Mouse (Mus musculus) ES-Bruce4 (cell line): ENCODE results near the gene Cd160. TPM values are rescaled to one million over a fixed set of nuclear protein-coding genes. Genes with fewer than 3 reads are reported as not detected.
A peak's percentile ranks its signal among the peaks of the same experiment; 100 is the strongest.

ENCODE experiments used
- H3K27ac ChIP-seq: 2 replicates; pipeline ENCODE4 v1.5.1; 2012; ENCODE audit warnings: low read length, inconsistent platforms; ENCODE audit not compliant: insufficient read depth
- H3K27me3 ChIP-seq: 2 replicates; pipeline ENCODE4 v1.6.1; 2012; ENCODE audit warnings: mild to moderate bottlenecking, low read length, inconsistent platforms; ENCODE audit not compliant: control insufficient read depth, poor library complexity, insufficient read depth, severe bottlenecking
- H3K36me3 ChIP-seq: 2 replicates; pipeline ENCODE4 v1.6.1; 2012; ENCODE audit warnings: inconsistent platforms, mild to moderate bottlenecking, low read length, moderate library complexity; ENCODE audit not compliant: control insufficient read depth, poor library complexity, insufficient read depth, severe bottlenecking
- H3K4me1 ChIP-seq: one replicate; pipeline ENCODE4 v1.8.1; 2011; ENCODE audit warnings: low read length; ENCODE audit not compliant: control insufficient read depth, insufficient read depth
- H3K4me3 ChIP-seq: 2 replicates; pipeline ENCODE4 v1.5.1; 2011; ENCODE audit warnings: low read depth, mild to moderate bottlenecking, low read length
- H3K9ac ChIP-seq: 2 replicates; pipeline ENCODE4 v1.6.1; 2012; ENCODE audit warnings: low read depth, mild to moderate bottlenecking, inconsistent platforms; ENCODE audit not compliant: poor library complexity, severe bottlenecking
- H3K9me3 ChIP-seq: replicated peaks from 2 replicates; pipeline ENCODE4 v1.6.1; 2012; ENCODE audit warnings: mild to moderate bottlenecking, low read length, inconsistent platforms; ENCODE audit not compliant: control insufficient read depth, poor library complexity, insufficient read depth, severe bottlenecking
- CTCF ChIP-seq: IDR thresholded peaks from one replicate; pipeline ENCODE4 v1.8.1; 2011; ENCODE audit warnings: low read depth, low read length
- EP300 ChIP-seq: IDR thresholded peaks from 2 replicates; pipeline ENCODE4 v1.6.1; 2011; ENCODE audit warnings: low read depth, low read length; ENCODE audit not compliant: insufficient read depth
- POLR2A ChIP-seq: IDR thresholded peaks from one replicate; pipeline ENCODE4 v1.8.1; 2011; ENCODE audit warnings: low read length; ENCODE audit not compliant: insufficient read depth
- polyA plus RNA-seq: library from polyadenylated mRNA; stranded (reverse); fragments of >200 nt; gene quantifications from 2 replicates; pipeline ENCODE4 v1.2.4, GENCODE M21; 2011; ENCODE audit warnings: low read depth; ENCODE audit not compliant: missing spikeins, insufficient read depth, insufficient read length

Gene Cd160
- polyA plus RNA-seq, 1 experiment = not detected

DNA sequence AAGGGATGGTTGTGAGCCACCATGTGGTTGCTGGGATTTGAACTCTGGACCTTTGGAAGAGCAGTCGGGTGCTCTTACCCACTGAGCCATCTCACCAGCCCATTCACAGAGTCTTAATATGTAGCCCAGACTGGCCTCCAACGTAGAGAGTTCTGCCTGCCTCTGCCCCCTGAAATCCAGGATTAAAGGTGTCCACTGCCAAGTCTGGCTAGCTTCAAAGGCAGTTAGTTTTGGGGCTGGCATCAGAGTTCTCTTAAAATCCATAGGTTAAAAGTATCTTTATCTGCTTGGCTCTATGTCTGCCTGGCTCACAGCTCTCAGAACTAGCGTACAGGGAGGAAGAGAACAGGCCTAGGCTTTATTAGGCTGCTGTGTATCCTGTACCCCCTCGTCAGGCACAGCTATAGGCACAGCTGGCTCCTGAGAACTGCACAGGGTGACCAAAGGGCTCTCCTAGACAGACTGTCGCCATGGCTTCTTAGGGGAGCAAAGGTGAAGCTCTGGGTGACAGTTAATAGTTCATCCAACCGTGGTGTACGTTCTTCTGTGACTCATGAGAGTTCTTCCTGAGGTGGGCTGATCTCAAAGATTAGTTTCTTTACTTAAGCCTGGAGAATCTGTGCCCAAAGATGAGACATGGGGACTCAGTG, 10.0 kb upstream of the Cd160 start:
- TF ChIP-seq EP300 = no peak
- TF ChIP-seq CTCF = no peak
- TF ChIP-seq POLR2A = no peak
- no peaks in the 10 kb centered on the region for H3K9me3 ChIP-seq
- H3K4me3 ChIP-seq = no peak overlapping the region
- H3K9ac ChIP-seq = no peak overlapping the region
- no peak overlapping the region for H3K27ac ChIP-seq
- no peaks in the 10 kb centered on the region for H3K4me1 ChIP-seq
- H3K27me3 ChIP-seq = no peaks in the 10 kb centered on the region
- no peaks in the 10 kb centered on the region for H3K36me3 ChIP-seq

DNA sequence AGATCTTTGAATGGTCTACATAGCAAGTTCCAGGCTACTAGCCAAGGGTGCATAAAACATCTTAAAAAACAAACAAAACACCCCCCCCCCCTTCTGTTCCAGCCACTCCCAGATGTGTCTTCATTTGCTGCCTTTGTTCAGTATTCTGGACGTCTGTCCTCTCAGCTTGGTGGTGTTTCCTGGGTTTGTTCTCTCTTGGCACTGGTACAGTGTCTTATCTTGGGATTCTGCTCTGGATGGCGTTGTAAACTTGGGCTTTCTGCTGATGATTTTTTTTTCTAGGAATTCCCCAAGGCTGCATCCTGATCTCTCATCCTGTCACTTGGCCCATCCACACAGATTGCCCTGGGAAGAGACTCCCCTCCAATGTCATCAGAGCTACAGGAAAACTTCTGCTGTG, 7.3 kb upstream of the Cd160 start:
- Histone ChIP-seq H3K9ac (no peak overlapping the region), H3K9me3 (no peaks in the 10 kb centered on the region), H3K36me3 (no peaks in the 10 kb centered on the region), H3K4me3 (no peak overlapping the region), H3K27ac (no peak overlapping the region), H3K4me1 (no peaks in the 10 kb centered on the region), H3K27me3 (no peaks in the 10 kb centered on the region)
- TF ChIP-seq EP300 (no peak), CTCF (no peak)

DNA sequence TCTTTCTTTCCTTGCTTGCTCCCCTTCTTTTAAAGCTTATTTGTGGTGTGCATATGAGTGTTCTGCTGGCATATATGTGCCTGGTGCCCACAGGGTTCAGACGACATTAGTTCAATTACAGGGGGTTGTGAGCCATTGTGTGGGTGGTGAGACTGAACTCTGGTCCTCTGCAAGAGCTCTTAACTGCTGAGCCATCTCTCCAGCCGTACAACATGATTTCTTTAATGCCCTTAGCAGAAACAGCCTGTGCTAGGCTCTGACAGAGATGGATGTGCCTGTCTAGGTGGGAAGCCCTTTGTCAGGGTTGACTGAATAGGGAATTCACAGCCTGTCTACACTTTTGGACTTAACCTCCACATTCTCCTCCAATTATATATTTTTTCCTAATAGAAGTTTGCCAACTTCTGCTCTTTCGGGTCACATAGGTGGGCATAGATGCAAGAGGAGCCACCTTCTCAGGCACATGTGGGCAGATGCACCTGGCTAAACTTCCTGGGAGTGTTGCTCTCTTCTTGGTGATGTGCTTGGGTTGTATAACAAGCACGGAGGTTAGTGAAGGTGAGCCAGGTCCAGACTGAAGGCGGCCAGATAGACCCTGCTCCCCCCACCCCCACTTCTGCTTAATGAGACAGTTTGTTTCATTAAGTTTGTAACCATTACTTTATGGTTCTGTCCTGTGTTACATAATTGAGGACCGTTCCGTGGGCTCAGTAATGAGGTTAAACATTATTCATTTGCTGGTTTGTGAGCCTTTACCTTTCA, 5.6 kb upstream of the Cd160 start:
- Histone ChIP-seq H3K9me3 (no peaks in the 10 kb centered on the region), H3K36me3 (no peaks in the 10 kb centered on the region), H3K27me3 (no peaks in the 10 kb centered on the region), H3K27ac (no peak overlapping the region), H3K4me3 (no peak overlapping the region), H3K4me1 (no peaks in the 10 kb centered on the region), H3K9ac (no peak overlapping the region)
- TF ChIP-seq CTCF (no peak), EP300 (no peak), POLR2A (no peak)

DNA sequence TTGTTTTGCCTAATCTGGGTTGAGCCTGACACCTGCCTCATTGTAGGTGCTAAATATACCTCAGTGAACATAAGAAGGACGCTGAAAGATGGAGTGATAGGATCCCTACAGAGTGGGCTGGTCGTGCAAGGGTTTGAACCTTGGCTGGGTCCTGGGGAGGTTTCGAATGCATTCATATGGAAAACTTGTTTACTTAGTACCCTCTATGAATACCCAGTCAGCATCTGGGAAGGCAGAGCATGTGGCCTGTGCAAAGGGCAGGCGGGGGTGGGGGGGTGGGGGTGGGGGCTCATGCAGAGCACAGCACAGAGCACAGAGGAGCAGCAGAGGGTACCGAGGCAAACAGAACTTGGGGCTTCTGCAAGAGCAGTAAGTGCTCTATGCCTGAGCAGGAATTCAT, 3.8 kb upstream of the Cd160 start:
- TF ChIP-seq EP300 (peak; percentile 56; the same call in 1 of the 2 replicates), CTCF (no peak)
- no peak overlapping the region for H3K4me3 ChIP-seq

DNA sequence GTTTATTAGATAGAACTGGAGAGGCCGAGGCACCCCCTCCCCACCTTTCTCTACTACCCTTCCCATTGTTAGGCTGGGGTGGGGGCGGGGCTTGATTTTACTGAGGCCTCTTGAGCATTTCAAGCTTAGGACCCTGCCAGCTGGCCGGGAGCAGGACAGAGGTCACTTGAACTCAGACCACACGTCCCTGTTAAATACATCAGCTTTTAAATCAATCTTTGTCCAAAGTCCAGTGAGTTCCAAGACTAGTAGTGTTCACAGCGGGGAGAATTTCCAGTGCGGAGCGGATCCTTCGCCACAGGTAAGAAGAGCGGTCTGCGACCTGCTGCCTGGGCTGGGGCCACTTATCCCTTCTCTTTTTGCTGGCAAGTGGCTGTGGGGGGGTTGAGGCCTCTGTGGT, 705 bp upstream of the Cd160 start:
- Histone ChIP-seq H3K36me3 (no peaks in the 10 kb centered on the region), H3K4me3 (no peak overlapping the region)
- TF ChIP-seq CTCF = no peak
- TF ChIP-seq EP300 = no peak
- no peak for TF ChIP-seq POLR2A

More for the DNA sequence above, 3.8 kb upstream of the Cd160 start:
- Histone ChIP-seq H3K9ac (no peak overlapping the region), H3K27me3 (no peaks in the 10 kb centered on the region), H3K9me3 (no peaks in the 10 kb centered on the region), H3K27ac (no peak overlapping the region), H3K36me3 (no peaks in the 10 kb centered on the region), H3K4me1 (peaks cover 1% of the 10 kb centered on the region)

DNA sequence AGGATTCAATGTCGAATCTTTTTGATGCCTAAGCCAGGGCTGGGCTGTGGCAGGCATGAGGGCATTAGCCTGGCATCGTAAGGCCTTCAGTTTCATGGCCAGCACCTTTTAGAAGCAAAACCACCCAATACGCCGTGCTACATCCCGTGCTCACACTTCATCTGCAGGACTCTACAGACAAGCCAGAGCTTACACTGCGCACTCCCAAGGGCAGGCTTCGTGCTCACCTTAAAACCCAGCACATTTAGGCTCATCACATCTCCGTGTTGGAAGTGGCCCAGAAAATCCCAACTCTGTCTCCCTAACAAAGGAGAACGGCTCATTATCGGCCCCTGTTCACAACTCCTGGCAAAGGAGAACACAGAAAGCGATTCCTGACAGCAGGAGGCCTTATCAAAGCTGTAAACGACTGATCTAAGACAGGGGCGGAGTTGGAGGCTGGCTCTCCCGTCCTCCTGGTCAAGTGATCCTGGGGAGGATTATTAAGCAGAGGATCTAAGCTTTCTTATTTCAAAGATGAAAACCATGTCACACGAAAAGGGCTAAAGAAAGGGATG, 765 bp downstream of the Cd160 start:
- Histone ChIP-seq H3K9me3 (no peaks in the 10 kb centered on the region), H3K27ac (no peak overlapping the region), H3K4me3 (no peak overlapping the region), H3K27me3 (no peaks in the 10 kb centered on the region), H3K9ac (no peak overlapping the region), H3K36me3 (no peaks in the 10 kb centered on the region), H3K4me1 (peaks cover 1% of the 10 kb centered on the region)
- TF ChIP-seq POLR2A = no peak
- no peak for TF ChIP-seq EP300
- no peak for TF ChIP-seq CTCF

More for the DNA sequence above, 705 bp upstream of the Cd160 start:
- H3K27me3 ChIP-seq = no peaks in the 10 kb centered on the region
- H3K4me1 ChIP-seq = peaks cover 1% of the 10 kb centered on the region
- no peak overlapping the region for H3K9ac ChIP-seq
- H3K9me3 ChIP-seq = no peaks in the 10 kb centered on the region
- H3K27ac ChIP-seq = no peak overlapping the region
